Mouse (Mus musculus): Measurements from ENCODE around the gene Fbxw18. TPM values are rescaled to one million over a fixed set of nuclear protein-coding genes. Genes with fewer than 3 reads are reported as not detected.
"Not testable (repeated sequence)": the region's sequence is repeated elsewhere in the genome, so short reads cannot be mapped to it uniquely, and the experiment has no call there.

Gene Fbxw18
- polyA plus RNA-seq (2016; fragmentation: Nextera tagmentation; extraction: Ambion mirVana): 0.08 and 0.13 TPM in 2 replicates

DNA sequence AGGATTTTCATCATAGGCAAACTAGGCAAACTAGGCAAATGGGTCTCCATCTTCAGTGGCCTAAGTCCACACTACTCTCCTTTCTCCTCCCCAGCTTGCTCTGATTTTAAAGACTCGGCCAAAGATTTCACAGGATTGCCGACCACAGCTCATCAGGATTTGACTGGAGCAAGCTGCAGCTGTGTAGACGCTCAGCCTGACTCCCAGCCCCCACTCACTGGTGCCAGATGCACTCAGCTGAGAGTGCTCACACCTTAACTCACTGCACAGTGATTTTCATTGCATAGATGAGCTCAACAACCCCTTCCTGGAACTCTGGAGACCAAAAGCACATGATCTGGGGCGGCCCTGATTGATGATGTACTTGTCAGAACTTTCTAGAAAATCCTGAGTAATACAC lies at the start of gene Fbxw18:
Gene Fbxw18 (minus strand): TSS at position 101 of the 400 bp plus-strand sequence.
- not testable (repeated sequence) for H3K4me2 ChIP-seq; H3K27me3 ChIP-seq (replicated peaks); H3K9ac ChIP-seq; H3K4me3 ChIP-seq; H3K9me3 ChIP-seq (replicated peaks); H3K4me1 ChIP-seq; ATAC-seq; H3K36me3 ChIP-seq; H3K27ac ChIP-seq
- 58% methylated on average over 4 of the region's 4 CpGs for WGBS (ENCODE audit: insufficient replicate concordance)

DNA sequence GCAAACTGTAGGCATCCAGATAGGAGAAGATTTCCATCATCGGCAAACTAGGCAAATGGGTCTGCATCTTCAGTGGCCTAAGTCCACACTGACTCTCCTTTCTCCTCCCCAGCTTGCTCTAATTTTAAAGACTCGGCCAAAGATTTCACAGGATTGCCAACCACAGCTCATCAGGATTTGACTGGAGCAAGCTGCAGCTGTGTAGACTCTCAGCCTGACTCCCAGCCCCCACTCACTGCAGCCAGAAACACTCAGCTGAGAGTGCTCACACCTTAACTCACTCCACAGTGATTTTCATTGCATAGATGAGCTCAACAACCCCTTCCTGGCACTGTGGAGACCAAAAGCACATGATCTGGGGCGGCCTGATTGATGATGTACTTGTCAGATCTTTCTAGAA lies 43.5 kb upstream of the Fbxw18 start, which contains the start of gene Fbxw26:
Gene Fbxw26 (minus strand): TSS at position 101 of the 400 bp plus-strand sequence.
- not testable (repeated sequence) for H3K9ac ChIP-seq; H3K9me3 ChIP-seq (replicated peaks); H3K27ac ChIP-seq; H3K4me3 ChIP-seq; H3K4me2 ChIP-seq; ATAC-seq; H3K4me1 ChIP-seq; H3K36me3 ChIP-seq; H3K27me3 ChIP-seq (replicated peaks)
- 58% methylated on average over 3 of the region's 3 CpGs for WGBS (ENCODE audit: insufficient replicate concordance)

DNA sequence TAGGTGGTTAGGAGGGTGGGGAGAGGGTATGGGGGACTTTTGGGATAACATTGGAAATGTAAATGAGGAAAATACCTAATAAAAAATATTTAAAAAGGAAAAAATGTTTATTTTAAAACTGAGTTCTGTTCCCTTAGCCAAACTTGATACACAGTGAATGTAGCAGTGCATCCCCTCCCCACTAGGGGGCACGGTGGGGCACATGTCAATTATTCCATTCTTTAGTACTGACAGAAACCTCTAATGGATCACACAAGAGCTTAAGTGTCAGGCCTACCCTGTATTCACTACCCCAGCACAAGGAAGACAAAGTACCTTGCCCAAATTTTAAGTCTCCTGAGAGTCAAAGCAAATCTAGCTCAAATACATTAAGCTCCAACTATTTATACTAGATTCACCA lies 17.2 kb downstream of the Fbxw18 start:
- WGBS (ENCODE audit: insufficient replicate concordance): 5% methylated on average over 1 of the region's 1 CpGs
- H3K4me3 ChIP-seq: no peak overlapping the region
- ATAC-seq: no peak
- no peak overlapping the region for H3K9ac ChIP-seq
- H3K4me1 ChIP-seq: no peaks in the 10 kb centered on the region
- no peak overlapping the region for H3K4me2 ChIP-seq
- no peaks in the 10 kb centered on the region for H3K9me3 ChIP-seq (replicated peaks)
- no peak overlapping the region for H3K27ac ChIP-seq
- no peaks in the 10 kb centered on the region for H3K36me3 ChIP-seq
- H3K27me3 ChIP-seq (replicated peaks): no peaks in the 10 kb centered on the region

GRCm38 (mm10) chr9:109664552-109664951 lies 37.9 kb downstream of the Fbxw18 start, which contains the start of gene Fbxw25:
TSS of gene Fbxw25 (minus strand) at chr9:109664652.
- not testable (repeated sequence) for H3K4me2 ChIP-seq; H3K27me3 ChIP-seq (replicated peaks); H3K27ac ChIP-seq; H3K9me3 ChIP-seq (replicated peaks); H3K36me3 ChIP-seq; ATAC-seq; H3K4me3 ChIP-seq; H3K9ac ChIP-seq; H3K4me1 ChIP-seq
- WGBS (ENCODE audit: insufficient replicate concordance): 49% methylated on average over 2 of the region's 2 CpGs

Other genes with a start within 250 kb of the Fbxw18 start
- not detected in 2 replicates for gene Fbxw19, start 206.8 kb downstream of the Fbxw18 start, polyA plus RNA-seq (2016; fragmentation: Nextera tagmentation; extraction: Ambion mirVana)
- gene Fbxw15, start 134.4 kb downstream of the Fbxw18 start, polyA plus RNA-seq (2016; fragmentation: Nextera tagmentation; extraction: Ambion mirVana): 0.13 TPM in 1 of 2 replicates, not detected in the other
- gene Fbxw24, start 76.6 kb downstream of the Fbxw18 start, polyA plus RNA-seq (2016; fragmentation: Nextera tagmentation; extraction: Ambion mirVana): not detected in 2 replicates
- not detected in 2 replicates for gene Fbxw25, start 38.0 kb downstream of the Fbxw18 start, polyA plus RNA-seq (2016; fragmentation: Nextera tagmentation; extraction: Ambion mirVana)
- gene Fbxw26, start 43.4 kb upstream of the Fbxw18 start, polyA plus RNA-seq (2016; fragmentation: Nextera tagmentation; extraction: Ambion mirVana): 0.08 TPM in 1 of 2 replicates, not detected in the other
- gene Fbxw27, start 88.0 kb upstream of the Fbxw18 start, polyA plus RNA-seq (2016; fragmentation: Nextera tagmentation; extraction: Ambion mirVana): not detected in 2 replicates
- not detected in 2 replicates for gene Spink8, start 109.6 kb upstream of the Fbxw18 start, polyA plus RNA-seq (2016; fragmentation: Nextera tagmentation; extraction: Ambion mirVana)
- gene Nme6, start 130.0 kb upstream of the Fbxw18 start, polyA plus RNA-seq (2016; fragmentation: Nextera tagmentation; extraction: Ambion mirVana): 59.0 and 61.2 TPM in 2 replicates
- gene Camp, start 146.9 kb upstream of the Fbxw18 start, polyA plus RNA-seq (2016; fragmentation: Nextera tagmentation; extraction: Ambion mirVana): 25.2 and 31.4 TPM in 2 replicates
- 34.9 and 36.4 TPM in 2 replicates for gene Cdc25a, start 172.9 kb upstream of the Fbxw18 start, polyA plus RNA-seq (2016; fragmentation: Nextera tagmentation; extraction: Ambion mirVana)
- 18.6 and 19.1 TPM in 2 replicates for gene Map4, start 228.8 kb upstream of the Fbxw18 start, polyA plus RNA-seq (2016; fragmentation: Nextera tagmentation; extraction: Ambion mirVana)